Mouse (Mus musculus) myocyte (in vitro differentiated cells): ENCODE results near the gene Klhl11.

Experiments used
- CEBPB ChIP-seq: IDR thresholded peaks from 2 replicates; pipeline ENCODE4 v1.6.1; 2011; ENCODE audit warnings: mild to moderate bottlenecking, moderate library complexity; ENCODE audit not compliant: poor library complexity, insufficient read depth, severe bottlenecking
- E2F4 ChIP-seq: IDR thresholded peaks from one replicate; pipeline ENCODE4 v1.6.1; 2011; ENCODE audit warnings: mild to moderate bottlenecking, control low read depth, moderate library complexity; ENCODE audit not compliant: insufficient read depth
- MAX ChIP-seq: IDR thresholded peaks from one replicate; pipeline ENCODE4 v1.6.1; 2011; ENCODE audit warnings: low read depth, mild to moderate bottlenecking, control low read depth
- MYOD1 ChIP-seq, 3 experiments: IDR thresholded peaks; one replicate each; pipeline ENCODE4 v1.6.1; 2011; ENCODE audit warnings: control low read depth in 2 of 3, low read depth in 2 of 3, mild to moderate bottlenecking in 2 of 3, moderate library complexity in 1 of 3; ENCODE audit not compliant: insufficient read length in 2 of 3, control insufficient read depth in 1 of 3
- MYOG ChIP-seq, 3 experiments: IDR thresholded peaks; one replicate each; pipeline ENCODE4 v1.6.1; 2011; ENCODE audit warnings: control low read depth in 2 of 3, low read depth in 2 of 3, mild to moderate bottlenecking in 2 of 3; ENCODE audit not compliant: insufficient read length in 2 of 3, control insufficient read depth in 1 of 3, insufficient read depth in 1 of 3
- POLR2A ChIP-seq: IDR thresholded peaks from one replicate; pipeline ENCODE4 v1.6.1; 2011; ENCODE audit warnings: low read depth, mild to moderate bottlenecking, control low read depth, moderate library complexity; ENCODE audit not compliant: insufficient read length
- POLR2AphosphoS2 ChIP-seq: IDR thresholded peaks from one replicate; pipeline ENCODE4 v1.6.1; 2011; ENCODE audit warnings: low read depth, control low read depth; ENCODE audit not compliant: insufficient read length
- REST ChIP-seq: IDR thresholded peaks from one replicate; pipeline ENCODE4 v1.6.1; 2011; ENCODE audit warnings: mild to moderate bottlenecking, control low read depth, moderate library complexity; ENCODE audit not compliant: insufficient read depth, insufficient read length

DNA sequence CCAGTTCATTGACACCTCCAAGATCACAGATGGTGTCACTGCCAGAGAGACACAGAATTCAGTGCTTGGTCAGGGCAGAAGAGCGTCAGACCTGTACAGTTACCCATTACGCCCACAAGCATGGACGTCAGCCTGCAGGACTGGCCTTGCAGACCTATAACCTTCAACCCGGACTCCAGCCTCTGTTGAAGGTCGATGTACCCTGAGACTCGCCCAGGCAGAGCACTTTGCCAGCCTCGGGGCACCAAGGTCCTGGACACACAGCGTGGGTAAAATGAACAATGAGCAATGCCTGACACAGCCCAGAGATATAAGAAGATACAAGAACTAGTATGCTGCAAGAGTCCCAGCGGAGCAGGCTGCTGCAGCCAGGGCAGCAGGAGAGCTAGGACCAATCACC lies 42.5 kb upstream of the Klhl11 start:
- TF ChIP-seq CEBPB (no peak), POLR2A (no peak), MAX (no peak), E2F4 (no peak), POLR2AphosphoS2 (no peak), MYOD1 (IDR thresholded peaks at IDR 0.05; ENCODE audit: control insufficient read depth in 1 of 3, insufficient read length in 2 of 3, low read depth in 2 of 3) (no peak), REST (no peak), MYOG (IDR thresholded peaks at IDR 0.05; ENCODE audit: control insufficient read depth in 1 of 3, insufficient read depth in 1 of 3, insufficient read length in 2 of 3, low read depth in 2 of 3) (no peak)
